Mouse (Mus musculus) erythroblast, embryonic 14.5 days (primary cell): ENCODE measurements around the gene Agpat4. TPM values are rescaled to one million over a fixed set of nuclear protein-coding genes. Genes with fewer than 3 reads are reported as not detected.

ENCODE experiments used
- H3K27me3 ChIP-seq: 2 replicates; pipeline ENCODE4 v1.6.1; 2012; ENCODE audit warnings: inconsistent platforms; ENCODE audit not compliant: control insufficient read depth
- H3K36me3 ChIP-seq: 2 replicates; pipeline ENCODE4 v1.6.1; 2012; ENCODE audit warnings: mild to moderate bottlenecking, inconsistent platforms; ENCODE audit not compliant: control insufficient read depth
- H3K4me1 ChIP-seq: 2 replicates; pipeline ENCODE4 v1.6.1; 2012; ENCODE audit warnings: inconsistent platforms; ENCODE audit not compliant: control insufficient read depth
- H3K4me3 ChIP-seq: replicated peaks from 2 replicates; pipeline ENCODE3; 2012; ENCODE audit warnings: moderate library complexity, mild to moderate bottlenecking, inconsistent platforms
- H3K9me3 ChIP-seq: 2 replicates; pipeline ENCODE4 v1.6.1; 2012; ENCODE audit warnings: low read length, inconsistent platforms, mixed read lengths; ENCODE audit not compliant: control insufficient read depth
- GATA1 ChIP-seq: IDR thresholded peaks from 2 replicates; pipeline ENCODE4 v1.6.1; 2012; ENCODE audit warnings: low read length, inconsistent platforms, mixed read lengths
- TAL1 ChIP-seq: IDR thresholded peaks from 3 replicates; pipeline ENCODE4 v1.6.1; 2012; ENCODE audit warnings: low read length, inconsistent platforms, mixed read lengths
- polyA plus RNA-seq: library from polyadenylated mRNA; stranded (reverse); fragments of >175 nt; gene quantifications from 2 replicates; pipeline ENCODE4 v1.2.3, GENCODE M21; 2012

Gene Agpat4
- polyA plus RNA-seq, 1 experiment = 7.6 TPM

DNA sequence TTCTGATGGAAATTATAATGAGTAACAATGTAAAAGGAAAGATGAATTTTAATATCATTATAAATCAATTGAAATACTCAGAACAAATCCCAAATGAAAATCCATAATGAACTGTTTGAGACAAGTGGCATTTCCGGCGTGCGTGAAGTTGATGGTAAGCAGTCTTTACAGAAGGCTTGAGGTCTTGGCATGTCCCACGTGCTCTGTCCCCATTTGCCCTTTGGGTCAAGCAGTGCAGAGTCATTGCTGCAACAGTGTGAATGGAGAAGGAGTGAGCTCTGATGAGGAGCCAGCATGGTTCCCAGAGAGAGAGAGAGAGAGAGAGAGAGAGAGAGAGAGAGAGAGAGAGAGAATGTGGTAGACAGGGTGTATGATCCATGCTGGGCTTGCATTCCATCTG lies 37.4 kb downstream of the Agpat4 start:
- Histone ChIP-seq H3K4me1 (peaks cover 48% of the 10 kb centered on the region), H3K9me3 (no peaks in the 10 kb centered on the region), H3K36me3 (peaks cover 98% of the 10 kb centered on the region), H3K27me3 (no peaks in the 10 kb centered on the region), H3K4me3 (no peak overlapping the region)
- TF ChIP-seq GATA1 (no peak), TAL1 (no peak)

DNA sequence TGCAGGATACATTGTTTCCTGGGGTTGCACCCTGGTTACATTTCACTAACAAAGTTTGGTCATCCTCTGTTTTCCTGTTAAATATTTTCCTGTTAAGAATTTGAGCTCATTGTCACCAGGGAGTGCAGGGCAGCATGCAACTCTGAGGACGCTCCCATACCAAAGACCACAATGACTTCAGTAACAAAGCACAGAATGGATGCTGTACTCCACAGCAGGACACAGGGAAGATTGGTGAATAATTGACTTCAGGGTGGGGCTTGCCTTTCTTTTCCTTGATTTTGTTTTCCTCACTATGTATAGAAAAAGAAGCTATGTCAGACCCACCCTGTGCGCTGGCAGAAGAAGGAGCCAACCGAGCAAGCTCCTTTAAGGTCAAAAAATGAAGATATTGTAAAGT lies 38.2 kb downstream of the Agpat4 start:
- H3K36me3 ChIP-seq = peaks cover 98% of the 10 kb centered on the region
- no peaks in the 10 kb centered on the region for H3K9me3 ChIP-seq
- no peaks in the 10 kb centered on the region for H3K27me3 ChIP-seq
- H3K4me1 ChIP-seq = peaks cover 53% of the 10 kb centered on the region
- H3K4me3 ChIP-seq = no peak overlapping the region
- TF ChIP-seq GATA1 (no peak), TAL1 (no peak)

DNA sequence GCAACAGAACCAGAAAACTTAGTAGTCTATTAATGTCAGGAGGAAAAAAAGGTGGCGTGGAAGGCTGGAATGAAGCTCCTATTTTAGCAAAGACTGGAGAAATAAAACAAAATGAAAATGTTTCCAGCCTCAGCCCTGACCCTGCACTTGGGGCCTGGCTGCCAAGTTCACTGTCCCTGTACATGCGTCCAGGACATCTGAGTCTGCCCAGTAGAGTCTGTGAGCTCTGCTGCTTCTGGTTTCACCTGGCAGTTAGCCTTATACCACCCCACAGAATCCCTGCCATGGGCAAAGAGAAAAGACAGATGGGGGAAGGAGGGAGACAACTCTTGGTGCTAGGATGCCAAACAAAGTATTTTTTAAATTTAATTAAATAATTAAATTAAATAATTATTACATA lies 38.7 kb downstream of the Agpat4 start:
- Histone ChIP-seq H3K36me3 (peaks cover 98% of the 10 kb centered on the region), H3K27me3 (no peaks in the 10 kb centered on the region), H3K9me3 (no peaks in the 10 kb centered on the region), H3K4me3 (no peak overlapping the region), H3K4me1 (peaks cover 55% of the 10 kb centered on the region)
- TF ChIP-seq GATA1 (no peak), TAL1 (no peak)

DNA sequence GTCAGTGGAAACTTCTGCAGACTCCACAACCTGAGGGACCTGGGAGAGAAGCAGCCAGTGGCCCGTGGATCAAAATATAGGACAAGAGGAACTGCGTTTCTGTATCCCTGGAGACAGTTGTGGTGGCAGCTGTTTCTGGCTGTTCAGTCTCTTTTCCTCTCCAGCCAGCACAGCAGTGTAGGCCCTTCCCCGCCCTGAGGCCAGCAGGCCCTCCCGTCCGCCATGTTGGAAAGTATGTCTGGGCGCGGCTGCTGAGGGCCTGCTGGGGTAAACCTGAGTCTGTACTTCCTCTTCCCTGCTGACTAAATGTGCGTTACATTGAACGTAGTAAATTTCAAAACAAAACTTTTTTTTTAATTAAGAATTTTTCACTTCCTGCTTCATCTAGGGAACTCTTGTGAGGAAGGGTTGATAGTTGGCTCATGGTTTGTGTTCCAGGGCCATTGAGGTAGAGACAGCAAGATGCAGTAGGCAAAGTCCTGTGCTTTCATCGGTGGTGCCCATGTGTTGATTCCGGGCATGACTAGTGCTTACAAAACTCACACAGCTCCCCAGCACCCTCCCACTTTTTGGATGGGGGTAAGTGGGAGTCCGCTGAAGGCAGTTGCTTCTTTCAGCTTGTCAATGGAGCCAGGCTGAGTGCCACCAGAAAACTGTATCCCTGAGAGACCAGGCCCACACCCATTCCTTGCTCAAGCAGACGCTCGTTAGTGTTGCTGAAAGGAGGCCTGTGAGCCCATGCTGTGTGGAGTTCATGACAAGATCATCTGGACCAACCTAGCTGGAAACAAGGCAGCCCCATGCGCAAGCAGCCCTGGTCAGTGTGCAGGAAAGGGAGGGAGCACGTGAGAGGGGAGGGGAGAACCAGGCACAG lies 40.9 kb downstream of the Agpat4 start:
- no peak overlapping the region for H3K4me3 ChIP-seq
- H3K9me3 ChIP-seq = no peaks in the 10 kb centered on the region
- no peaks in the 10 kb centered on the region for H3K27me3 ChIP-seq
- peaks cover 96% of the 10 kb centered on the region for H3K36me3 ChIP-seq
- TF ChIP-seq GATA1 = no peak
- TF ChIP-seq TAL1 = no peak
- peaks cover 68% of the 10 kb centered on the region for H3K4me1 ChIP-seq

DNA sequence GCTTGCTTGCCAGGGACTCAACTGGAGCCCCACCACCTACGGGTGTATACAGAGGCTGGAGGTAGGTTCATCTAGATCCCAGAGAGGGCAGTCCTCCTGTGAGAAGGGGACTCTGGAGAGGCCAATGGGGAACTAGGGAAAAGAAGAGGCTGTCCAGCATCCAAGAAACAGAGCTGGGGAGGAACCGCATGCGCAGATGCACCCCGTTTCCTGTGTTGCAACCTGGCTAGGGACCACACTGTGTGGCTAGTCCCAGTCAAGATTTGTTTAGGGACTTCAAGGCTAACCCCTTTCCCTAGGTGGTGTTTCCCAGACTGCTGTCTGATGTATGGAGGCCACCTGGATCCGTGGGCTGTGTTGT lies 41.5 kb downstream of the Agpat4 start:
- no peaks in the 10 kb centered on the region for H3K9me3 ChIP-seq
- H3K36me3 ChIP-seq = peaks cover 96% of the 10 kb centered on the region
- TF ChIP-seq GATA1 = no peak
- no peak for TF ChIP-seq TAL1
- no peaks in the 10 kb centered on the region for H3K27me3 ChIP-seq
- peaks cover 69% of the 10 kb centered on the region for H3K4me1 ChIP-seq
- H3K4me3 ChIP-seq = no peak overlapping the region

DNA sequence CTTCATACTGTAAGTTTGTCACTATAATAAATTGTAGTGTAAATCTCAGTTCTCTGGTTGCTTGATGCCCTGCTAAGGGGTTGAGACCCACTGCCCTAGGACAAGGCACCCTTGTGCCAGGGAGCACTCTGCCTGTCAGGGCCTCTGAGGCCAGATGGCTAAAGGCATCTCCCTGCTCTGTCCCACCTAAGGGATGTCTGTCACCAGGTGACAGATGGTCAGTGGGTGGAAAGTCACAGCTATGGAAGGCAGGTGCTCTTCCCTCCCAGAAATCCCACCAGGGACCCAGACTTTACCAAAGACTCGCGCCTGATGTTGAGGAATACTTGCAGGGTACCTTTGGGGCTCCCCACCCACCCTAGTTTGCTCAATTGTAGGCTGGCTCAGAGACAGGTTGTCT lies 42.0 kb downstream of the Agpat4 start:
- peaks cover 74% of the 10 kb centered on the region for H3K4me1 ChIP-seq
- TF ChIP-seq TAL1 = no peak
- TF ChIP-seq GATA1 = no peak
- peaks cover 96% of the 10 kb centered on the region for H3K36me3 ChIP-seq
- H3K4me3 ChIP-seq = no peak overlapping the region
- H3K9me3 ChIP-seq = no peaks in the 10 kb centered on the region
- no peaks in the 10 kb centered on the region for H3K27me3 ChIP-seq

DNA sequence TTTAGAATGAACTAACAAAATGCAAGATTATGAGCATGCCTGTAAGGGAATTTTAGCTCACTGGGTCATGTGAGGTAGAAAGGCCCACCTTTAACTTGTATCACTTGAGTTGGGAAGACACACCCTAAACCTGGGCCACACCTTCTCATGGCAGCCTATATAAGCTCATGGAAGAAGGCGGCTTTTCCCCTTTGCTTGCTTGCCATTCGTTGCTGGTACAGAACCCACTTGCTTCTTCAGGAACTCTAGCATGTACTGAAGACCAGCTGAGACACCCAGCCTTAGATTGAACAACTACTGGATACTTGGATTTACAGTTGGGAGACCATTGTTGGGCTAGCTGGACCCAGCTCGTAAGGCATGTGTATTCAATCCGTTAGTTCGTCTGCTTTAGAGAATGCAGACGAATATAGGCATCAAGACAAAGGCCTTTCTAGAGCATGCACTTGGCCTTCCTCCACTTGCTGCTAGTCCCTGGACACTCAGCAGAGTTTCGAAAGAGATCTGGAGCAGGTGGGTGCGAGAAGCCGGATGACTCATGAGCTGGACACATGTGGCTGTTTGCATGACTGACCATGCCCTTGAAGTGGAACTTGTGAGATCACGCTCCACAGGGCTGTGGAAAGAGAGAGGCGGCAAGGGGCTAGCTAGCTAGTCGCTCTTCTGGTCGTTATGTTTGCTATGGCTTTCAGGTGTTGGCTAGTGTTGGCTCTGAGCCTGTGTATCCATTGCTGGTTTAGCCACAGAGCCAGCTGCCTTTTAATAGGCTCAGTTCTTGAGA lies 42.7 kb downstream of the Agpat4 start:
- H3K36me3 ChIP-seq = peaks cover 96% of the 10 kb centered on the region
- peaks cover 76% of the 10 kb centered on the region for H3K4me1 ChIP-seq
- H3K9me3 ChIP-seq = no peaks in the 10 kb centered on the region
- no peak overlapping the region for H3K4me3 ChIP-seq
- TF ChIP-seq GATA1 (no peak), TAL1 (no peak)
- no peaks in the 10 kb centered on the region for H3K27me3 ChIP-seq

DNA sequence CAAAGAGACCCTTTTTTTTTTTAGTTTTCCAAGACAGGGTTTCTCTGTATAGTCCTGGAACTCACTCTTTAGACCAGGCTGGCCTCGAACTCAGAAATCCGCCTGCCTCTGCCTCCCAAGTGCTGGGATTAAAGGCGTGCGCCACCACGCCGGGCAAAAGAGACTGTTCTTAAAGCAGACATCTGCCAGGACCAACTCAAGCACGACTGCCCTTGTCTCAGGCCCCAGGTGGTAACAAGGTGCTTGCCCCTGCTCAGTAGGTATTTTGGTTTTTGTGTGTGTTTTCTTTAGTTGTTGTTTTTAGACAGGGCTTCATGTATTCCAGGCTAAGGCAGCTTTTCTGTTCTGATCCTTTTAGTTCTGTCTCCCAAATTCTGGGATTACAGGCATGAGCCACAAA lies 43.4 kb downstream of the Agpat4 start:
- no peak for TF ChIP-seq GATA1
- no peak for TF ChIP-seq TAL1
- H3K36me3 ChIP-seq = peaks cover 96% of the 10 kb centered on the region
- no peak overlapping the region for H3K4me3 ChIP-seq
- H3K4me1 ChIP-seq = peaks cover 79% of the 10 kb centered on the region
- H3K27me3 ChIP-seq = no peaks in the 10 kb centered on the region
- H3K9me3 ChIP-seq = no peaks in the 10 kb centered on the region

DNA sequence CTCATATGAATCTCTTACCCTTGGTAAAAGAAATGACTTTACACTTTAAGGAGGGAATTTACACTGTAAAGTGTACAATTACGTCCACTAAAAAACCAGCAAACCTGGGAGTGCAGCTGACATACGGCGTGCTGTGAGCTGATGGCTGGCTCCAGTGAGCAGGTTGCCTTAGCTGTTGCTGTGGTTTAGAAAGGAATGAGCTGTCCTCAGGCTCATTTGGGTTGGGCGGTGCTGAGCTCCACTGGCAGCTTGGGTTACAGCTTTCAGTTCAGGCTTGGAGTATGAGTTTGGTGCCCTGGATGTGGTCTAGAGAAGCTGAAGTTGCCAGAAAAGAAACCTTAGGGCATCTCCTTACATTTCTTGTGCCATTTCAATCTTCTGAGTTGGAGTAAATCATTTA lies 44.3 kb downstream of the Agpat4 start:
- Histone ChIP-seq H3K36me3 (peaks cover 97% of the 10 kb centered on the region), H3K27me3 (no peaks in the 10 kb centered on the region), H3K9me3 (no peaks in the 10 kb centered on the region), H3K4me3 (no peak overlapping the region), H3K4me1 (peaks cover 85% of the 10 kb centered on the region)
- TF ChIP-seq GATA1 (no peak), TAL1 (no peak)
